Mouse (Mus musculus) layer of hippocampus, postnatal 14 days (tissue): ENCODE measurements around the gene Fancc. TPM values are rescaled to one million over a fixed set of nuclear protein-coding genes. Genes with fewer than 3 reads are reported as not detected.

Experiments
- DNase-seq, 2 experiments: peaks; one replicate each; pipeline ENCODE4 v3.0.0; 2021 to 2022; ENCODE audit warnings: low spot score in 2 of 2, mixed read lengths in 1 of 2
- long read RNA-seq, 2 experiments: library from polyadenylated mRNA; stranded (forward); transcript quantifications; one replicate each; pipeline ENCODE4 v2.0.0; 2021
- total RNA-seq, 2 experiments: library from RNA; stranded (reverse); gene quantifications; 2 replicates each; pipeline ENCODE4 v1.2.3; 2021

Fancc gene
- 1 to 10 TPM; 7.1 to 7.7 TPM for total RNA-seq
- long read RNA-seq, experiment 1 = 0 reads
- long read RNA-seq, experiment 2, partial matches to known transcripts = 0 of 6 reads
- long read RNA-seq, experiment 2, other reads (novel, unspliced or antisense) = 4 of 6 reads

DNA sequence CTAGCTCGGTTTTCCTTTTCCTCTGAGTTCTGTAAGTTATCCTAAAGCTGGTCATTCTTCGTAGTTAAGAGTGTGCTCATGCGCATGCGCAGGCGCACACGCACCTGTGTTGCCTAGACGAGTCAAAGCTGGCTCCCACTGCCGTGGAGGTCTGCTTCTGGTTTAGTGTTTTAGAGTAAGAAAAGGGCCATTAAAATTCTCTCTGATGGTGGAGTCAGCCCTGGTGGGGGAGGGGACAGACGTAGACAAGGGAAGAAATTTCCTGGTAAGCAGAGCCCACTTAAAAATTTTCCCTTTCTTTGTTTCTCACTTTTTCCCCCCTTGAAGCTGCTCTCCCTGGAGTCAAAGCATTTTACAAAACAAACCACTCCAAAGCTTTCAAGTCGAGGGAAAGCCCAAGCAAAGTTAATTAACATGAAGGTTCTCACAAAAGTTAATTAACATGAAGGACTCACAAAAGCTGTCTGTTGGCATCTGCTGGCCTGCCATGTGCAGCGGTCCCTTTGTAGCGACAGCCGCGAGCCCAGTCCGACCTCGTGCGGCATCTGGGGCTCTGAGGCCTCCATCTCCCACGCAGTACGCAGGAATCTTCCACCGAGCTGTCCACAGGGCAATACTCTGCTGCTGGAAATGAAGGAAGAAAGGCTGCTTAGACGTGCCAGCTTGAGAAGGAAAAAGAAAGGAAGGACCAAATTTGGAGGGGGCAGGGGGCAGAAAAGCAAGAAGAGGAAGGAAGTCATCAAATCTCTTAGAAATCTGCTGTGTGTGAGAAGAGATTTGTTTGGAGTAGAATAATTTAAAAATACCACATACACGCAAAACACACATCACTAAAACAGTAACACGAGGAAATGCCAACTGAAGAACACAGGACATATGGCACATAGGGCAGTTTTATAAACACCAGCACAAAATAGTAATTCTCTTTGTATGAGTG lies at the start of gene Fancc:
Fancc (minus strand) TSS at position 633 of the 937 bp plus-strand sequence.
- DNase-seq = peak in 1 of 2 experiments; percentile 8

DNA sequence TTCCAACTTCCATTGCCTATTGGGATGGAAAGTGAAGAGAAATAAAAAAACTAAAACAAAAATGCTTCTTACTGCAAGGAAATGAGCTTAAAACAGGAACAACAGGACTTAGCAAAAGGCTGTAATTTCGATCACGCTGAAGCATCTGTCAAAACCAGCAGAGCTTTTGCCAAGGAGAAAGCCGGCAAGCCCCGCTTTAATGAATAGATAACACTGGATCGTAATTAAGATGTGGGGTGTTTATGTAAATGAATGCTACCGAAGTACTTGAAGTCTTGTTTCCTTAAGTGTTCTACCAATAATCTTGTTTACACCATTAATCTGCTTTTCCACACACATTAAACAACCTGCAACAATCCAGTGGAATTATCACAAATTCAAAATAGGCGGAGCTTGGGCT lies 48.2 kb upstream of the Fancc start:
- DNase-seq = no peak

DNA sequence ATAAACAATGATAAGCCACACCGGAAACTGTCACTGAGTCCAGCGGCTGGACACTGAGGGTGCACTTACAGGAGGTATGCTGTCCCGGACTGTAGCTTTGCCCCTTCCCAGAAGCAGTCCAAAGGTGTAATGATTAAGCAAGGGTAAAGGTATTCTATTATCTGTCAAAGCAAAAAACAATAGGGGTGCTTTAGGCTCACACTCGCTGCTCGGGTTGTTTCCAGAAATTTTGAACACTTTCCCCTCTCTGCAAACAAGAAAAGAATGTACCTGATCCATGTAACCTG lies 47.8 kb upstream of the Fancc start:
- no peak for DNase-seq

DNA sequence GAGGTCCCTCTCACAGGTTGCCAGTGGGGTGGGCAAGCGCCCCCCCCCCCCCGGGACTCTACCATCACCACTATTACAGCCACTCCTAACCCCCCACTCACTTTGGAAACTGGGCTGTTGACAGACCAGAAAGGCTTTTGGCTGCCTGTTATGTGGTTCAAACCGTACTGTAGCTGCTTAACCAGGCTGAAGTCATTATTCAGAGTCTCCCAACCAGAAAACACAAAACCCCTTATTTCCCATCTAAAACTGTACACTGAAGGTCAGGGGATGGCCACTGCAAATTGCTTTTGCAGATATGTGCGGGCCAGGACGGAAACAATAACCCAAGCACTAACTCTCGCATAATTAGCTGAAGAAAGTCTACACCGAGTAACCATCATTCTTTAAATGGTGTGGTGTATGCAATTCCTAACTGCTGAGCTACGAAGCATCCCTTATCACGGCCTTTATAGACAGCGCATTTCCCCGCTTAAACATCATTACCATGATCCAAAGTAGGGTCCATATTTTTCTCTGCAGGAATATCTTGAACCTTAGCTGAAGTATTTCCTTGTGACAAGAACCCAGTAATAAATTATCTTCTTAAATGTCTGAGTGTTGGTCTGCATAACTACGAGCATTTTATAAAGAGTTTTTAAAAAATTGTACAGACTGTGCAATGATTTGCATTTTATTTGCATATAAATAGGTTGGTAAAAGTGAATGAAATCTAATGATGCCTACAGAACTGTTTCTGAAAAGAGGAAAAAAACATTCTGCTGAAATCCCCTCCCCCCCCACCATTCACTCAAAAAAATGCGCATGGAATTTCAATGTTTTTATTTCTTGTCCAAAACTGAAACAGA lies 47.3 kb upstream of the Fancc start:
- DNase-seq = no peak

DNA sequence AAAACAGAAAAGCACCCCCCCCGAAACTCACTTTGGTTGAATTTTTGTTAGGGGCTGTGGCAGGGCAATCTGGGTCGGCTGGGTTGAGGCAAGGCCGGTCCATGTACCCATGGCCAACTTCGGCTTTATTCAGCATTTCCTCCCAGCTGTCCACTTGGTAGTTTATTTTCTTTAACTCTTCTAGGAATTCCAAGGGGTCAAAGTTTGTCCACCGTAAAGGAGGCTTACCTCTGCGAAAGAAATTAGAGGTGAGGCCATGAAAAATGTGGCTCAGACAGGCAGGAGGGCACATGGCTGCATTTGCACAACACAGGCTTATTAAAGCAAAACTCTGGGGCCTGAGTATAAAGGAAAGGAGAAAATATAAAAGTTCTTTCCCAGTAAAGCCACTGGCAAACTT lies 46.4 kb upstream of the Fancc start:
- no peak for DNase-seq

DNA sequence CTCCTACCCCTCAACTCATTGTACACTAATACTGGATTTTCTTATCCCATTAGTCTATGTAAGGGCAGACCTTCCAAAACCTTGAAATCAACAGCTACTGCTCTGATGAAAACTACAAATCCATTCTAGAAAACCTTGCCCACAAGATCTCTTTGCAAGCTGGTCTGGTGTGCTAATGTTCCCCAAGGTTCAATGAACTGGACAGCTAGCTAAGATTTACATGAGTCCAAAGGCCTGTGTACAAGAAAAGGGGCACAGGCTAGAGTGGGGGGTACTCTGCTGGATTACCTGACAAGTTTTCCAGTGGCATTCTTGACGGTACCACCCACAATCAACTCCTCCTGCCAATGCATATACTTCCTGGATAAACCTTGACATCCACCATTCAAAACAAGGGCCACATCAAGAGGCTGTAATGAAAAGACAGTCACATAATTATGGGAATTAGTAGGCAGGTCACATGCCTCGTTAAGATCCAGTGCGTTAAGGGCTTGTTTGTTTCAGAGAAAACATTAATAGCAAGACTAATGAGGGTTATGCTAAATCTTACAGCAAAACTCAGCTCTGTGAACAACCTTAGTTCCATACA lies 45.8 kb upstream of the Fancc start:
- peak in 1 of 2 experiments; percentile 41 for DNase-seq

GRCm38 (mm10) chr13:63541510-63541909 lies 44.4 kb upstream of the Fancc start:
- no peak for DNase-seq

DNA sequence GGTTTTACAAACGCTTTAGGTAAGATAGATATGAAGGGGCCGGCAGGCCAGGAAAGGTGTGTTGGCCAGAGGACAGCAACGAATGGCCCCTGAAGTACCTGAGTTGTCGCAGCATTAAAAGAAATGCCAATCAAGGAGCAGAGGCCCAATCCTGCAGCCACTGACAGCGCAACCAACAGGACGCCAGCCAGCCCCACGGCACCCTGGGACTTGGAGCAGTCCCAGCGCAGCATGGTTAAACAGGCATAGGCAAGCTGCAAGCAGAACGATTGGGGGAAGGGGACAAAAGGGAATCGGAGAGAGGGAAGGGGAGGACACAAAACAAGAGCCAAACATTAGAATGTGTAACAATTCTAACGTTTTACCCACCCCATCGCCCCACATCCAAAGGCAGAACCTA lies 43.5 kb upstream of the Fancc start:
- peak; percentile 29 to 47 for DNase-seq

GRCm38 (mm10) chr13:63534981-63535380 lies 37.9 kb upstream of the Fancc start:
- DNase-seq = no peak

GRCm38 (mm10) chr13:63530857-63531256 lies 33.8 kb upstream of the Fancc start:
- no peak for DNase-seq

DNA sequence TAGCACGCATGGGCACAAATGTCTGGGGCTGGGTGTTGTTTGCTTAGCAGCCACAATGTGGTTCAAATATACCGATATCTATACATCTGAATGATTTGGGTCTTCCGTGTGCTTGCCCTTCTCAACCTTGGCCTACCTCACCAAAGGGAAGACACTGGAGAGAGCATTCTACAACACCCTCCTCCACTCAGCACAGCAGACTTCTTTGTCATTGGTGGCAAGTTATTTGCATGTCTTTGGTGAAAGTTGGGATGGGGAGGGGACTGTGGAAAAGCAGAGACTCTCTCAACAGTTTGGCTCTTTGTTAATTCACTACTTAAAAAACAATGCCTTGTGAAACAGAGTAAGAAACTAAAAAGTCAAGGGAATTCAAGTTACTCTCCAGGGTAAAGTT lies 33.3 kb upstream of the Fancc start:
- DNase-seq = no peak

DNA sequence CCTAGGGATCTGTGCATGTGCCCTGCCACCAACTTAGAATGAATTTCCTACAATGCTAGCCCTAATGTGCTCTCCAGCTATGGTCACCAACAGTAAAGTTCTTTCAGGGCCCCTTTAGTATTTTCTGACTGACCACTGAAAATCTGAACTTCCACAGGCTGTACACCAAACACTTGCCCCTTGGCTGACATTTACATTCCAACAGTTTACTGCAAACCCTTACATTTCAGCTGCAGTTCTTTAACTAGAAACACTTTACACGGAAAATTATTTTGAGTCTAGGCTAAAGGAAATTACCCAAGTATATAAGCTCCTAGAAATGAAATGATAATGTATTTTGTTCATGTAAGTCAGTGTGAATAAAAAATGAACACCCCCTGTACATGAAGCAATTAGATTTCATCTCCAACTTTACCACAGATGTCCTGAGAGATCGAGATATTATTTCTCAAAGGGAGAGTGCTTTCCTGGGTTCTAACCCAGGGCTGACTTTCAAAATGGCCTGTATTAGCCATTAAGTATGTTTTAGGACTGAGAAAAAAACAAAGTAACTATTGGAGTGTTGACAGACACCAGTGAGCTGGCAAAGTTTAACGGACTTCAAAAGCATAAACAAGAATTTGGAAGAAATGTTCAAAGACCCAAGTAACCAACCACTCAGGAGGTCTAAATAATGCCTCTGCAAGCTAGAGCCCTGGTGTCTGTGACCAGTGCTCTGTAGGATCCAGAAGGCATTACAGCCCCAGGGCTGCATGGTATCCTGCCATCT lies 32.7 kb upstream of the Fancc start:
- no peak for DNase-seq

- DNase-seq = no peak
Observed at GRCm38 (mm10) chr13:63528852-63529251, 31.8 kb upstream of the Fancc start.

DNA sequence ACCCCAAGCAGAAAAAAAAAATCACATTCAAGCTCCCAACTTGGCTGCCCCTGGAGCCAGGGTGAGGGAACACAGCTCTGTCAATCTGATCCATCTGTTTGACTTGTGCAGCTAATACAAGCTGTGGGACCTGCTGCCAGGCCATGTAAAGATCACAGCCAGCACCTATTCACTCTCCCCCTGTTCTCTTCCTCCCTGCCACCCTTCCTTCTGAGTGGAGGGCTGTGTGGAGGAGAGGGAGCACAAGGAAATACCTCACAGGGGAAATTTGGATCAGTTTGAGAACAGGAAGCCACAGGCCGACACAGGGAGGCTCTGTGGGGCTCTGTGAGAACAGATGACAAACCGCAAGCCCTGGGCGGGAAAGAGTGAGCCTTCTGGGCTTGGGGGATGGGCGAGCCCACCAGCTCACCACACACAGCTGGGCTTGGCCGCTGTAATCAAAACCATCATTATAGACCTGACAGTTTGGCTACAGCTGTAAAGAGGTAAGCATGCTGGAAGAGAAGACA lies 31.1 kb upstream of the Fancc start:
- peak; percentile 43 to 53 for DNase-seq

GRCm38 (mm10) chr13:63525571-63526197 lies 28.6 kb upstream of the Fancc start:
- no peak for DNase-seq

DNA sequence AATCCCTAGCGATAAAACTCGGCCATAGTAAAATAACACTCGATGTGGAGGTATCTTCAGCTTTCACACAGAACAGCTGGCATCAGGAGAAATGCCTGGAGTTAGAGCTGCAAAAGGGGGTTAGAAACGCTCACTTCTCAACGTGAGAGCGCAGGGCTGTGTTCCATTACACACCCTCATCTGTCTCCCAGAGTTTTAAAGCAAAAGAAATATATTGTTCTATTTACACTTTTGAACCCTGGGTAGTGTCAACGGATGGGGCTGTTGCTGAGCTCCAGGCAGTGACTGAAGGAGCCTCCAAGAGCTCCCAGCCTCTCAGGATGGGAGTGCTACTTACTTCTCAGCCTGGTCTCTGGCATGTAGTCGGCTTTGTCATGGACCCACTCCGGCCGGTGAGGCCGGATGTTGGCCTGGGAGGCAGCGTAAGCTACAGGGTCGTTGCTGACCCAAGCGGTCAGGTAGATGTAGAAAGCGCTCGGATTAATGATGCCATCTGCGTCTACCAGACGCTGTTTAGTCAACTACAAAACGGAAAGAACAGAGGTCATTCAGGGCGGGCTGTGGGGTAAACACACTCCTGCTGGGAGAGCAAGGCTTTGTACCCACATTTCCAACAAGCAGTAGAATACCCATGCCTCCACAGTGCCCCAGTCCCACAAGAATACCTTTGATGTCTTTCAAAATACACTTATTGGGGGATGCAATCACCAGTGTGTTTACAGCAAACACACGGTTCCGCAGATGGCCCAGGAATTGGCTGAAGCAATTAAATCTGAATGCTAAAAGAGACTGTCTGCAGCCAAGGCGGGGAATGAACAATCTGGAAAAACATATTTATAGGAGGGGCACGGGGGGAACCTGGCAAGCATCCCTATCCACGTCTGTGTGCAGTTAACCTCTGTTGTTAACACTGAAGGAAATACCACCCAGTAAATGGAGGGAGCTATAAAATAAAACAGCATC lies 27.8 kb upstream of the Fancc start:
- DNase-seq = peak; percentile 52 to 82

DNA sequence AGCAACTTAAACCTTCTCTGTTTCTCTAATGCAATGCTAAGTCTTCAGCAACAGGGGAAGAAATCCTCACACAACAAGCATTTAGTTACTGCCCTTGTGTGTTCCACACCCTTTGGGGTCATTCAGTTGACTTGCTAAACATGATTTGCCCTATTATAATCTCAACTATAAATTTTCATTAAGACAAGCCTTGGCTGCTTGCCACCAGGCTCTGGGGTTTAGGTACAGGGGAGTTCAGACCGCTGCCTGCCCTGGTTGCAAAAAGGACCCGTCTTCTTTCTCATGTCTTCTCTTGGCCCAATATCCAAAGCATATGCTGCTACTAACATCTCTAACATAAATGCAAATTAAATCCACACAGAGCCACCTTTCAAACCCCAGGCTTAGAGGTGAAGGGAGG lies 27.0 kb upstream of the Fancc start:
- DNase-seq = no peak

- DNase-seq = no peak
Observed at GRCm38 (mm10) chr13:63522832-63523231, 25.8 kb upstream of the Fancc start.

GRCm38 (mm10) chr13:63520110-63520509 lies 23.0 kb upstream of the Fancc start:
- DNase-seq = no peak
